Mouse (Mus musculus) stomach, postnatal 0 days (tissue): ENCODE results near the gene Ap1g2. TPM values are rescaled to one million over a fixed set of nuclear protein-coding genes. Genes with fewer than 3 reads are reported as not detected.

ENCODE experiments used
- ATAC-seq: fragments of 200-750 bp; cut with Nextera tagmentation; 2 replicates; pipeline ENCODE4 v1.8.0; 2017; ENCODE audit not compliant: low FRiP score, low TSS enrichment
- DNase-seq: peaks from one replicate; pipeline ENCODE4 v3.0.0-alpha.2; 2016; ENCODE audit warnings: low spot score
- H3K27ac ChIP-seq: fragments of 300-500 bp; sonication (generic); replicated peaks from 2 replicates; pipeline ENCODE4 v1.5.1; 2014; ENCODE audit warnings: mild to moderate bottlenecking, control low read depth
- H3K27me3 ChIP-seq: fragments of 300-500 bp; sonication (generic); 2 replicates; pipeline ENCODE4 v1.6.1; 2014; ENCODE audit warnings: low read length; ENCODE audit not compliant: control insufficient read depth, insufficient read depth
- H3K36me3 ChIP-seq: fragments of 300-500 bp; sonication (generic); 2 replicates; pipeline ENCODE4 v1.6.1; 2014; ENCODE audit warnings: low read length, mixed read lengths; ENCODE audit not compliant: control insufficient read depth, insufficient read depth
- H3K4me1 ChIP-seq: fragments of 300-500 bp; sonication (generic); replicated peaks from 2 replicates; pipeline ENCODE4 v1.6.1; 2014; ENCODE audit warnings: antibody characterized with exemption; ENCODE audit not compliant: control insufficient read depth, insufficient read depth
- H3K4me2 ChIP-seq: fragments of 300-500 bp; sonication (generic); replicated peaks from 2 replicates; pipeline ENCODE4 v1.6.1; 2014; ENCODE audit warnings: low read depth, mild to moderate bottlenecking, control low read depth, moderate library complexity
- H3K4me3 ChIP-seq: fragments of 300-500 bp; sonication (generic); 2 replicates; pipeline ENCODE4 v1.5.1; 2014; ENCODE audit warnings: low read depth, low read length, control low read depth
- H3K9ac ChIP-seq: fragments of 300-500 bp; sonication (generic); 2 replicates; pipeline ENCODE4 v1.6.1; 2014; ENCODE audit warnings: mild to moderate bottlenecking, low read length, control low read depth, mixed read lengths
- H3K9me3 ChIP-seq: fragments of 300-500 bp; sonication (generic); 2 replicates; pipeline ENCODE4 v1.6.1; 2016; ENCODE audit warnings: low read length; ENCODE audit not compliant: control insufficient read depth
- CTCF ChIP-seq: IDR thresholded peaks from 2 replicates; pipeline ENCODE4 v1.5.1; 2016; ENCODE audit warnings: antibody characterized with exemption, low read depth, mild to moderate bottlenecking, moderate library complexity
- EP300 ChIP-seq: optimal IDR thresholded peaks from 2 replicates; pipeline ENCODE3; 2016; ENCODE audit warnings: antibody characterized with exemption
- WGBS: fragments of 180-500 bp; shearing (Covaris S2); extraction: QIAGEN DNeasy Blood & Tissue Kit; methylation state at CpG from one replicate; pipeline ENCODE4 v1.1.7; 2014; 5-methylcytosine and 5-hydroxymethylcytosine counted together
- polyA plus RNA-seq: library from polyadenylated mRNA; unstranded; fragments of >200 nt; fragmentation: Nextera tagmentation; extraction: Ambion mirVana; gene quantifications from 2 replicates; pipeline ENCODE4 v1.2.1, GENCODE M21; 2015

Ap1g2 gene
- polyA plus RNA-seq, 1 experiment from 2014 or later, result 26.4 TPM

GRCm38 (mm10) chr14:55115846-55116245 is 9.5 kb upstream of the Ap1g2 start:
- ATAC-seq, result no peak

DNA sequence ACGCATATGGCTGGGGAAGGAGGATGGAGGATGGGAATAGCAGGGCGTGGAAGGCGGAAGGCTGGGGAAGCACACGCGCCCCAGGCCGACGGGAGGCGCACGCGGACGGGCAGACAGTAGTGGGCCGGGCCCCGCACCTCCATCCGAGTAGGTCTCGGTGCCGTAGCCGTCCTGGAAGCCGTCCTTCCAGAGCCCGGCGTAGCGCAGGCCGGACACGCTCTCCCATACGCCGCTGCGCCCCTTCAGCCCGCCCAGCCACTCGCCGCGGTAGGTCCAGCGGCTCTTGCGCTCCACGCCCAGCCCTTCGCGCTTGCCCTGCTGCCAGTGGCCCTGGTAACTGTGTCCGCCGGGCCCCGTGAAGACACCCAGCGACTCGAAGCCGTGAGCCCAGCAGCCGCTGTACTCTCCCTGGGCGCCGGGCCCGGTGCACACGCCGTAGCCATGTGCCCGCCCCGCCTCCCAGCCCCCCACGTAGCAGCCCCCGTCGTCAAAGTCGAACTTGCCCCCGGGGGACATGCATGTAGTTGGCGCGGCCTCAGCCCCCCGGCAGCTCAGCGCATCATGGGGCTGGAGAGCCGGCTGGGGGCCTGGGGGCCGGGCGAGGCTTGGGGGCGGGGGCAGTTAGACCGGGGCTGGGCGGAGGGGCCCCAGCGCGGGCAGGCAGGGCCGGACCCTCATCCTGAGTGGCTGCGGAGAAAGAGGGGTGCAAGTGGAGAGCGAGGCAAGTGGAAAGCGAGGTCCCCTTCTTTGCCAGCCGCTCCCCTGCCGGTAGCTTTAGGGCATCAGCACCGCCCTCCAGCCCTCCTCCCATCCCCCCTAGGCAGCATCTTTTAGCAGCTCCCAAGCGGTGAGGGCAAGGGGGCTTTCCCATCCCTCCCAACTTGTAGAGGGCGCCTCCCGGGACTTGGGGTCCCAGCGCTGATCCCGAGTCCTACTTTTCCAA is 8.6 kb upstream of the Ap1g2 start:
- peak; percentile 70 for ATAC-seq

More at GRCm38 (mm10) chr14:55115846-55116245, 9.5 kb upstream of the Ap1g2 start:
- H3K27me3 ChIP-seq, result peaks cover 6% of the 10 kb centered on the region; the same call in 1 of the 2 replicates
- peak overlapping the region; percentile 57 for H3K4me3 ChIP-seq
- peaks cover 4% of the 10 kb centered on the region; the same call in 1 of the 2 replicates for H3K4me1 ChIP-seq
- no peak for TF ChIP-seq CTCF
- TF ChIP-seq EP300, result no peak
- DNase-seq, result no peak
- H3K4me2 ChIP-seq, result peak overlapping the region; percentile 100
- no peaks in the 10 kb centered on the region for H3K9me3 ChIP-seq
- no peak overlapping the region for H3K9ac ChIP-seq
- H3K36me3 ChIP-seq, result no peaks in the 10 kb centered on the region
- H3K27ac ChIP-seq, result no peak overlapping the region
- 2% methylated on average over 8 of the region's 8 CpGs for WGBS

GRCm38 (mm10) chr14:55113975-55114645 is 7.7 kb upstream of the Ap1g2 start:
- peaks cover 6% of the 10 kb centered on the region; the same call in 1 of the 2 replicates for H3K4me1 ChIP-seq
- H3K9me3 ChIP-seq, result no peaks in the 10 kb centered on the region
- peak overlapping the region; percentile 57 for H3K4me3 ChIP-seq
- no peaks in the 10 kb centered on the region for H3K36me3 ChIP-seq
- H3K4me2 ChIP-seq, result peak overlapping the region; percentile 100
- peaks cover 6% of the 10 kb centered on the region; the same call in 1 of the 2 replicates for H3K27me3 ChIP-seq
- ATAC-seq (no peak), DNase-seq (peak; percentile 53)
- H3K27ac ChIP-seq, result no peak overlapping the region
- TF ChIP-seq EP300 (no peak), CTCF (peak; percentile 68)
- WGBS, result 8% methylated on average over 26 of the region's 26 CpGs
- no peak overlapping the region for H3K9ac ChIP-seq

More for the DNA sequence above, 8.6 kb upstream of the Ap1g2 start:
- Histone ChIP-seq H3K4me1 (peaks cover 4% of the 10 kb centered on the region; the same call in 1 of the 2 replicates), H3K36me3 (no peaks in the 10 kb centered on the region), H3K4me3 (peak overlapping the region; percentile 57), H3K4me2 (peak overlapping the region; percentile 100), H3K9ac (peak overlapping the region; percentile 62), H3K9me3 (no peaks in the 10 kb centered on the region), H3K27ac (no peak overlapping the region), H3K27me3 (peaks cover 6% of the 10 kb centered on the region; the same call in 1 of the 2 replicates)
- TF ChIP-seq EP300, result no peak
- peak; percentile 59 for TF ChIP-seq CTCF
- 1% methylated on average over 44 of the region's 78 CpGs for WGBS
- DNase-seq, result peak; percentile 70

DNA sequence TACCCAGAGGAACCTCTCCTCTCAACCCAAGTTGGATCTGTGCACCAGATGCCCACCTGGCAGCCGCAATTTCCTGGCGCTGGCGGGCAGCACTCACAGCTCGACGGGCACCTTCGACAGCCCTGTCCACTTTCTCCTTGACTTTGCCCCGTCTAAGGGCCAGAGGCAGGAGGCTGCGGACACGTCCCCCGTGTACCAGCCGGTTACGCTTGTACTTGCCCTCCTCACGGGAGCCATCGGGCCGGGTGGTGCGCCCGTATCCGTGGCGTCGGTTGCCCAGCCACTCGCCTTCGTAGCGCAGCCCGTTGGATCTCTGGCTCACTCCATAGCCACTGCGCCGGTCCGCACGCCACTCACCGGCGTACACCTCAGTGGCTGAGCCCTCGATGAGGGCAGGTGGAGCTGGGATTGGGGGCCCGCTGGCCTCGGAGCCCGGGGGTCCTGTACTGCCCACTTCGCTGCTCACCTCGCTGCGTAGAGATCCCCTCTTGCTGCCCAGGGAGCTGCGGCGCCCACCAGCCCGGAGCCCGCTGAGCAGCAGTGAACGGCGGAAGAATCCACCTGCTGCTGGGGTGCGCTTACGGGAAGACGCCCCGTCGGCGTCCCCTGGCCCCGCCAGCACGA is 7.1 kb upstream of the Ap1g2 start:
- Histone ChIP-seq H3K4me2 (peak overlapping the region; percentile 100; the same call in 1 of the 2 replicates), H3K4me1 (peaks cover 6% of the 10 kb centered on the region; the same call in 1 of the 2 replicates), H3K4me3 (no peak overlapping the region), H3K36me3 (no peaks in the 10 kb centered on the region), H3K9ac (no peak overlapping the region), H3K27me3 (peaks cover 6% of the 10 kb centered on the region; the same call in 1 of the 2 replicates), H3K27ac (no peak overlapping the region), H3K9me3 (no peaks in the 10 kb centered on the region)
- TF ChIP-seq EP300 (no peak), CTCF (no peak)
- 66% methylated on average over 50 of the region's 51 CpGs for WGBS
- no peak for ATAC-seq
- DNase-seq, result no peak

DNA sequence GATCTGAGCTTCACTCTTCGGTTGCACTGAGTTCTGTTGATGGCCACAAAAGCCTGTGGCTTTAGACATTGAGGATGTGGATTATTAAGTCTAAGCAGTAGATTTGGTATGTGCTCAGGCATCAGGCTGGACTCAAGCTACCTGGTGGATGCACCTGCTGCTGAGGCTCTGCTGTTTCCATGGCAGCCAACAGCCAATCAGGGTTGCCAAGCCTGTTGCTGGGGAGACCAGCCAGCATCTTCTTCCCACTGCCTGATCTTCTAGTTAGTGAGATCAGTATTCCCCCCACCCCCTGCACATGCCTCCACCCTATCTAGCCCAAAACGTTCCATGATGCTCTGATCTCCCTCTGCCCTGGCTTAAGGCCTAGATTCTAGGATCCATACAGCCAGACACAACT is 5.3 kb upstream of the Ap1g2 start:
- no peak for TF ChIP-seq EP300
- no peak for TF ChIP-seq CTCF
- Histone ChIP-seq H3K27ac (no peak overlapping the region), H3K4me3 (no peak overlapping the region), H3K36me3 (no peaks in the 10 kb centered on the region), H3K27me3 (peaks cover 6% of the 10 kb centered on the region; the same call in 1 of the 2 replicates), H3K4me2 (no peak overlapping the region), H3K9me3 (no peaks in the 10 kb centered on the region), H3K4me1 (peaks cover 6% of the 10 kb centered on the region; the same call in 1 of the 2 replicates), H3K9ac (no peak overlapping the region)
- ATAC-seq (no peak), DNase-seq (no peak)
- WGBS, result 64% methylated on average over 2 of the region's 2 CpGs
